ENCODE assay signal across 9 mouse cellular contexts in the genomic region with DNA sequence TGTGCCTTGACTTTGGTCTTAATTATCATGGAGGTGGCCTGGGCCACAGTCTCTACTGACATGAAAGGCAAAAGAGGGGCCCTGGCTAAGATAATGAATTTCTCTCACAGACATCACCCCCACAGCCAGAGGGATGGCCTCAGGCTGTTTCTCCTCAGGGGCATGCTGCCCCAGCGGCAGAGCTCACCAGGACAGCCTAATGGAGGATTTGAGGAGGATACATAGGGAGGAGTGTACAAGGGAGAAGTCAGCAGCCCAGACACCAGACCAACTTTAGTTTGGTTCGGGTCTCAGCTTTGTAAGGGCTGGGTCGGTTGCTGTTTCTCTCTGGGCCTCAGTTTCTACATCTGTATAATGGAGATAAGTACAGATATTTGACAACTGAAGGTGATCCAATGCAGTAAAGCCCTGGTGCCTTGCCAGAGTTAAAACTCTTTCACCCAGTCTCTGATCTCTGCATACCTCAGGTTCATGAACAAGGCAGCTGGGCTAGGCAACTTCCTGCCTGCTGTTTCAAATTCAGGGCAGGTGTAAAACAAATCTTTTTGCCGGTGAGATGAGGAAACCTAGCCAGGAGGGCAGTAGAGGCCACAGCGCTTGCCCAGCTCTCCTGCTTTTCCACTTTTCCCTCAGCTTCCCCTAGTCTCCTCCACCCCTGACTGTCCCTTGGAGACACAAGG. TPM values are rescaled to one million over a fixed set of nuclear protein-coding genes. Genes with fewer than 3 reads are reported as not detected.
A peak's percentile ranks its signal among the peaks of the same experiment; 100 is the strongest.
DNase-seq lines count a peak whose midpoint lies in the region; ATAC-seq and TF ChIP-seq lines count a peak whose summit lies in the region.
"Had no signal": no experiment of that assay in that cellular context is flagged by ENCODE, and none has a peak within 500 bp of the region (broad histone marks: within the 10 kb centered on the region; RNA-seq: fewer than 3 reads in every experiment).

No protein-coding gene starts in this region.

- H3K27ac ChIP-seq in heart, adult 2 months = peak overlapping the region; percentile 26
- H3K27ac ChIP-seq in midbrain, embryonic 13.5 days = no peak overlapping the region
- no peak overlapping the region for H3K27ac ChIP-seq in midbrain, embryonic 11.5 days (ENCODE audit: low read depth, low read length)
- H3K27ac ChIP-seq in liver, embryonic 15.5 days (replicated peaks) = peak overlapping the region; percentile 29; the same call in 1 of the 2 replicates
- H3K27ac ChIP-seq: neural tube, embryonic 12.5 days had no signal

- no peak overlapping the region; the same call in 1 of the 2 replicates for H3K9ac ChIP-seq in heart, adult 2 months (ENCODE audit: low read depth, low read length)
- no peak overlapping the region for H3K9ac ChIP-seq in midbrain, embryonic 13.5 days (replicated peaks)
- H3K9ac ChIP-seq in midbrain, embryonic 11.5 days (ENCODE audit: low read length) = no peak overlapping the region
- H3K9ac ChIP-seq in liver, embryonic 15.5 days = peak overlapping the region; percentile 6; the same call in 1 of the 2 replicates
- H3K9ac ChIP-seq: neural tube, embryonic 12.5 days had no signal

- H3K4me3 ChIP-seq in heart, adult 2 months = no peak overlapping the region
- H3K4me3 ChIP-seq in midbrain, embryonic 13.5 days (replicated peaks) = no peak overlapping the region
- H3K4me3 ChIP-seq in midbrain, embryonic 11.5 days (ENCODE audit: low read depth, low read length) = no peak overlapping the region
- peak overlapping the region; percentile 42 for H3K4me3 ChIP-seq in liver, embryonic 15.5 days (replicated peaks)
- H3K4me3 ChIP-seq: neural tube, embryonic 12.5 days had no signal

- TF ChIP-seq EP300 in heart, adult 2 months (IDR thresholded peaks at IDR 0.05; ENCODE audit: insufficient read depth, low read depth, low read length) = no peak

- H3K36me3 ChIP-seq in heart, adult 2 months (ENCODE audit: control insufficient read depth, insufficient read depth, low read length) = no peaks in the 10 kb centered on the region
- no peaks in the 10 kb centered on the region for H3K36me3 ChIP-seq in midbrain, embryonic 13.5 days
- H3K36me3 ChIP-seq in midbrain, embryonic 11.5 days (ENCODE audit: control insufficient read depth, insufficient read depth, low read length) = no peaks in the 10 kb centered on the region
- H3K36me3 ChIP-seq in liver, embryonic 15.5 days (replicated peaks) = no peaks in the 10 kb centered on the region
- H3K36me3 ChIP-seq: neural tube, embryonic 12.5 days had no signal

- no peaks in the 10 kb centered on the region for H3K79me2 ChIP-seq in heart, adult 2 months (replicated peaks; ENCODE audit: control insufficient read depth, insufficient read depth, low read length)

- no peak for DNase-seq in heart, adult 2 months
- DNase-seq in heart, adult 9 months (ENCODE audit: low spot score in 2 of 2) = no peak
- no peak for DNase-seq in midbrain, embryonic 11.5 days (ENCODE audit: low spot score, missing footprints)
- peak; percentile 54 for DNase-seq in thymus, postnatal 4 days
- DNase-seq in ovary, postnatal 10 days (ENCODE audit: low spot score) = no peak

- no peak for TF ChIP-seq POLR2A in heart, adult 2 months (IDR thresholded peaks at IDR 0.05; ENCODE audit: insufficient read depth, low read depth, low read length)

- no peaks in the 10 kb centered on the region for H3K27me3 ChIP-seq in heart, adult 2 months (ENCODE audit: control insufficient read depth, insufficient read depth, low read length)
- H3K27me3 ChIP-seq in midbrain, embryonic 13.5 days = no peaks in the 10 kb centered on the region
- no peaks in the 10 kb centered on the region for H3K27me3 ChIP-seq in midbrain, embryonic 11.5 days (ENCODE audit: control insufficient read depth, insufficient read depth, low read length)
- no peaks in the 10 kb centered on the region for H3K27me3 ChIP-seq in liver, embryonic 15.5 days
- H3K27me3 ChIP-seq: neural tube, embryonic 12.5 days had no signal

- intact Hi-C loops in heart, adult 2 months (cut with DNase I) = no loop called here

- no peaks in the 10 kb centered on the region for H3K9me3 ChIP-seq in midbrain, embryonic 13.5 days
- no peaks in the 10 kb centered on the region for H3K9me3 ChIP-seq in midbrain, embryonic 11.5 days (ENCODE audit: control insufficient read depth, low read length)
- no peaks in the 10 kb centered on the region for H3K9me3 ChIP-seq in liver, embryonic 15.5 days (replicated peaks)
- H3K9me3 ChIP-seq: neural tube, embryonic 12.5 days had no signal

- no peaks in the 10 kb centered on the region; the same call in 1 of the 2 replicates for H3K4me1 ChIP-seq in heart, adult 2 months (ENCODE audit: control insufficient read depth, insufficient read depth, low read length)
- peaks cover 13% of the 10 kb centered on the region for H3K4me1 ChIP-seq in midbrain, embryonic 13.5 days (replicated peaks)
- no peaks in the 10 kb centered on the region for H3K4me1 ChIP-seq in midbrain, embryonic 11.5 days (ENCODE audit: control insufficient read depth, insufficient read depth, low read length)
- H3K4me1 ChIP-seq in liver, embryonic 15.5 days (replicated peaks) = no peaks in the 10 kb centered on the region

- TF ChIP-seq CTCF in heart, adult 2 months (IDR thresholded peaks at IDR 0.05) = no peak

- WGBS in heart, adult 2 months = 66% methylated on average over 5 of the region's 5 CpGs
- 72% methylated on average over 5 of the region's 5 CpGs for WGBS in midbrain, embryonic 13.5 days
- WGBS in midbrain, embryonic 11.5 days = 79% methylated on average over 5 of the region's 5 CpGs
- WGBS in liver, embryonic 15.5 days (ENCODE audit: insufficient replicate concordance) = 27% methylated on average over 5 of the region's 5 CpGs

- no peak overlapping the region for H3K4me2 ChIP-seq in midbrain, embryonic 13.5 days (replicated peaks)
- no peak overlapping the region for H3K4me2 ChIP-seq in midbrain, embryonic 11.5 days
- H3K4me2 ChIP-seq in liver, embryonic 15.5 days = peak overlapping the region; percentile 36; the same call in 1 of the 2 replicates

- peak; percentile 52 for ATAC-seq in midbrain, embryonic 13.5 days
- no peak for ATAC-seq in midbrain, embryonic 11.5 days (ENCODE audit: low FRiP score)
- no peak for ATAC-seq in liver, embryonic 15.5 days (ENCODE audit: insufficient read depth)
- ATAC-seq in erythroblast, adult 5-6 weeks (replicated peaks; ENCODE audit: low FRiP score, poor library complexity, severe bottlenecking) = no peak

RNA-seq across cellular contexts. Expression of a gene that starts 0.9 kb away (rescaled TPM):
- total RNA-seq in heart, adult 2 months (2021) = 1 to 10 TPM; 1.5 TPM
- polyA plus RNA-seq in heart, adult 2 months (2012; rRNA removed) = 2.8 and 4.0 TPM in 2 replicates
- 0.31 and 0.96 TPM in 2 replicates for polyA plus RNA-seq in midbrain, embryonic 13.5 days (2015; fragmentation: Nextera tagmentation; extraction: Ambion mirVana)
- polyA plus RNA-seq in midbrain, embryonic 11.5 days (2014; fragmentation: Nextera tagmentation; extraction: Ambion mirVana) = 0.33 TPM in 1 of 2 replicates, not detected in the other
- polyA plus RNA-seq in liver, embryonic 15.5 days (2015; fragmentation: Nextera tagmentation; extraction: Ambion mirVana) = 5.8 and 6.5 TPM in 2 replicates
- 9.0 and 19.6 TPM in 2 replicates for total RNA-seq in erythroblast, adult 5-6 weeks (2015; ENCODE audit: low replicate concordance)
- 25.7 and 27.2 TPM in 2 replicates for total RNA-seq in erythroblast, adult 5-6 weeks (2017; ENCODE audit: low replicate concordance)

RNA-seq across cellular contexts. Expression of a gene that starts 49.0 kb away (rescaled TPM):
- 10 to 100 TPM; 31.0 to 31.9 TPM for total RNA-seq in heart, adult 2 months (2021)
- polyA plus RNA-seq in heart, adult 2 months (2012; rRNA removed) = 17.1 and 32.4 TPM in 2 replicates
- polyA plus RNA-seq in midbrain, embryonic 13.5 days (2015; fragmentation: Nextera tagmentation; extraction: Ambion mirVana) = 342 and 356 TPM in 2 replicates
- 435 and 466 TPM in 2 replicates for polyA plus RNA-seq in midbrain, embryonic 11.5 days (2014; fragmentation: Nextera tagmentation; extraction: Ambion mirVana)
- 26.2 and 27.1 TPM in 2 replicates for polyA plus RNA-seq in liver, embryonic 15.5 days (2015; fragmentation: Nextera tagmentation; extraction: Ambion mirVana)
- 7.7 and 10.0 TPM in 2 replicates for total RNA-seq in erythroblast, adult 5-6 weeks (2015; ENCODE audit: low replicate concordance)
- 2.8 and 5.5 TPM in 2 replicates for total RNA-seq in erythroblast, adult 5-6 weeks (2017; ENCODE audit: low replicate concordance)

Comparison
In these comparisons a context has a peak if more than half of its experiments do, and no peak if none do; other contexts are left out.
1. H3K27ac ChIP-seq: peak in heart, adult 2 months (single experiment) and liver, embryonic 15.5 days (single experiment); none in midbrain, embryonic 13.5 days (single experiment) and midbrain, embryonic 11.5 days (single experiment).
2. RNA of a gene that starts 49.0 kb away (polyA plus RNA-seq): 435 to 466 TPM in midbrain, embryonic 11.5 days and 342 to 356 TPM in midbrain, embryonic 13.5 days; 26.2 to 27.1 TPM in liver, embryonic 15.5 days and 17.1 to 32.4 TPM in heart, adult 2 months; every median in the first group is over 10 times any median in the second.